Mouse (Mus musculus) intestine, postnatal 0 days (tissue): ENCODE data around the gene Dock8. TPM values are rescaled to one million over a fixed set of nuclear protein-coding genes. Genes with fewer than 3 reads are reported as not detected.

ENCODE experiments used
- ATAC-seq: fragments of 200-750 bp; cut with Nextera tagmentation; 2 replicates; pipeline ENCODE4 v1.8.0; 2017; ENCODE audit warnings: mild to moderate bottlenecking, moderate TSS enrichment, moderate library complexity
- H3K27ac ChIP-seq: fragments of 300-500 bp; sonication (generic); 2 replicates; pipeline ENCODE4 v1.5.1; 2014; ENCODE audit warnings: mild to moderate bottlenecking, low read depth, low read length, moderate library complexity
- H3K27me3 ChIP-seq: fragments of 300-500 bp; sonication (generic); replicated peaks from 2 replicates; pipeline ENCODE4 v1.6.1; 2014; ENCODE audit warnings: low read length, mixed read lengths; ENCODE audit not compliant: control insufficient read depth, insufficient read depth
- H3K36me3 ChIP-seq: fragments of 300-500 bp; sonication (generic); 2 replicates; pipeline ENCODE4 v1.6.1; 2014; ENCODE audit warnings: mild to moderate bottlenecking, moderate library complexity; ENCODE audit not compliant: control insufficient read depth, insufficient read depth
- H3K4me1 ChIP-seq: fragments of 300-500 bp; sonication (generic); replicated peaks from 2 replicates; pipeline ENCODE4 v1.6.1; 2014; ENCODE audit warnings: antibody characterized with exemption, low read length, mixed read lengths; ENCODE audit not compliant: control insufficient read depth, insufficient read depth
- H3K4me2 ChIP-seq: fragments of 300-500 bp; sonication (generic); replicated peaks from 2 replicates; pipeline ENCODE4 v1.6.1; 2014; ENCODE audit warnings: low read depth, mild to moderate bottlenecking, moderate library complexity
- H3K4me3 ChIP-seq: fragments of 300-500 bp; sonication (generic); 2 replicates; pipeline ENCODE4 v1.5.1; 2014; ENCODE audit warnings: low read depth, low read length
- H3K9ac ChIP-seq: fragments of 300-500 bp; sonication (generic); 2 replicates; pipeline ENCODE4 v1.6.1; 2014; ENCODE audit warnings: mild to moderate bottlenecking, low read depth, low read length
- H3K9me3 ChIP-seq: fragments of 300-500 bp; sonication (generic); 2 replicates; pipeline ENCODE4 v1.6.1; 2016; ENCODE audit warnings: mixed run types; ENCODE audit not compliant: control insufficient read depth
- CTCF ChIP-seq: sonication (generic); IDR thresholded peaks from 2 replicates; pipeline ENCODE4 v1.5.1; 2016; ENCODE audit warnings: low read depth, mild to moderate bottlenecking, control low read depth, antibody characterized with exemption, moderate library complexity
- WGBS: fragments of 180-500 bp; shearing (Covaris S2); extraction: QIAGEN DNeasy Blood & Tissue Kit; methylation state at CpG from one replicate; pipeline ENCODE4 v1.1.7; 2014; 5-methylcytosine and 5-hydroxymethylcytosine counted together
- polyA plus RNA-seq: library from polyadenylated mRNA; unstranded; fragments of >200 nt; fragmentation: Nextera tagmentation; extraction: Ambion mirVana; gene quantifications from 2 replicates; pipeline ENCODE4 v1.2.1, GENCODE M21; 2015

Gene Dock8
- polyA plus RNA-seq, 1 experiment from 2014 or later = 7.5 TPM

GRCm38 (mm10) chr19:25133959-25134358 is 134.6 kb downstream of the Dock8 start:
- H3K4me3 ChIP-seq = no peak overlapping the region
- H3K36me3 ChIP-seq = peaks cover 10% of the 10 kb centered on the region; the same call in 1 of the 2 replicates
- no peak overlapping the region for H3K4me2 ChIP-seq
- H3K27ac ChIP-seq = no peak overlapping the region
- H3K4me1 ChIP-seq = no peaks in the 10 kb centered on the region; the same call in 1 of the 2 replicates
- no peak overlapping the region for H3K9ac ChIP-seq
- no peak for TF ChIP-seq CTCF
- no peaks in the 10 kb centered on the region for H3K9me3 ChIP-seq
- H3K27me3 ChIP-seq = no peaks in the 10 kb centered on the region
- 57% methylated on average over 2 of the region's 2 CpGs for WGBS
- ATAC-seq = no peak

- ATAC-seq = no peak
- H3K4me2 ChIP-seq = no peak overlapping the region
- no peaks in the 10 kb centered on the region for H3K27me3 ChIP-seq
- 51% methylated on average over 1 of the region's 1 CpGs for WGBS
- peaks cover 2% of the 10 kb centered on the region; the same call in 1 of the 2 replicates for H3K36me3 ChIP-seq
- no peaks in the 10 kb centered on the region; the same call in 1 of the 2 replicates for H3K4me1 ChIP-seq
- no peak overlapping the region for H3K9ac ChIP-seq
- no peak overlapping the region for H3K4me3 ChIP-seq
- no peak for TF ChIP-seq CTCF
- H3K9me3 ChIP-seq = no peaks in the 10 kb centered on the region
- no peak overlapping the region for H3K27ac ChIP-seq
Measured at GRCm38 (mm10) chr19:25136171-25136570, 136.8 kb downstream of the Dock8 start.

- Histone ChIP-seq H3K4me1 (no peaks in the 10 kb centered on the region; the same call in 1 of the 2 replicates), H3K27ac (no peak overlapping the region), H3K9me3 (no peaks in the 10 kb centered on the region), H3K27me3 (no peaks in the 10 kb centered on the region), H3K36me3 (peaks cover 1% of the 10 kb centered on the region; the same call in 1 of the 2 replicates), H3K4me2 (no peak overlapping the region), H3K9ac (no peak overlapping the region), H3K4me3 (no peak overlapping the region)
- TF ChIP-seq CTCF = no peak
- 76% methylated on average over 16 of the region's 16 CpGs for WGBS
- ATAC-seq = no peak
Measured at GRCm38 (mm10) chr19:25137907-25138820, 138.8 kb downstream of the Dock8 start.

GRCm38 (mm10) chr19:25144110-25145028 is 145.0 kb downstream of the Dock8 start:
- no peak for TF ChIP-seq CTCF
- no peaks in the 10 kb centered on the region for H3K9me3 ChIP-seq
- no peak overlapping the region for H3K9ac ChIP-seq
- H3K4me2 ChIP-seq = no peak overlapping the region
- 62% methylated on average over 17 of the region's 17 CpGs for WGBS
- no peaks in the 10 kb centered on the region for H3K27me3 ChIP-seq
- H3K4me3 ChIP-seq = no peak overlapping the region
- no peaks in the 10 kb centered on the region for H3K36me3 ChIP-seq
- no peak for ATAC-seq
- H3K27ac ChIP-seq = no peak overlapping the region
- H3K4me1 ChIP-seq = no peaks in the 10 kb centered on the region

- H3K4me2 ChIP-seq = no peak overlapping the region
- H3K36me3 ChIP-seq = no peaks in the 10 kb centered on the region
Measured at GRCm38 (mm10) chr19:25145116-25145515, 145.8 kb downstream of the Dock8 start.

GRCm38 (mm10) chr19:25146122-25146521 is 146.8 kb downstream of the Dock8 start:
- Histone ChIP-seq H3K4me3 (no peak overlapping the region), H3K27ac (no peak overlapping the region), H3K4me1 (no peaks in the 10 kb centered on the region), H3K9ac (no peak overlapping the region), H3K27me3 (no peaks in the 10 kb centered on the region), H3K4me2 (no peak overlapping the region), H3K9me3 (no peaks in the 10 kb centered on the region), H3K36me3 (no peaks in the 10 kb centered on the region)
- no peak for TF ChIP-seq CTCF
- ATAC-seq = no peak
- 88% methylated on average over 4 of the region's 4 CpGs for WGBS

More at GRCm38 (mm10) chr19:25145116-25145515, 145.8 kb downstream of the Dock8 start:
- Histone ChIP-seq H3K27me3 (no peaks in the 10 kb centered on the region), H3K4me3 (no peak overlapping the region), H3K4me1 (no peaks in the 10 kb centered on the region), H3K27ac (no peak overlapping the region), H3K9me3 (no peaks in the 10 kb centered on the region), H3K9ac (no peak overlapping the region)
- no peak for ATAC-seq
- TF ChIP-seq CTCF = no peak
- WGBS = 77% methylated on average over 5 of the region's 5 CpGs
